Mouse (Mus musculus) testis, adult 2 months (tissue): ENCODE results near the gene Tlcd1.

ENCODE experiments used
- CTCF ChIP-seq: fragments of 200-500 bp; IDR thresholded peaks from 2 replicates; pipeline ENCODE4 v1.5.1; 2012; ENCODE audit warnings: low read depth, mild to moderate bottlenecking, inconsistent platforms, low read length, moderate library complexity; ENCODE audit not compliant: control insufficient read depth, insufficient read depth, insufficient replicate concordance
- POLR2A ChIP-seq: fragments of 200-500 bp; IDR thresholded peaks from 2 replicates; pipeline ENCODE4 v1.6.1; 2012; ENCODE audit warnings: low read depth, mild to moderate bottlenecking, inconsistent platforms, low read length, moderate library complexity; ENCODE audit not compliant: control insufficient read depth

DNA sequence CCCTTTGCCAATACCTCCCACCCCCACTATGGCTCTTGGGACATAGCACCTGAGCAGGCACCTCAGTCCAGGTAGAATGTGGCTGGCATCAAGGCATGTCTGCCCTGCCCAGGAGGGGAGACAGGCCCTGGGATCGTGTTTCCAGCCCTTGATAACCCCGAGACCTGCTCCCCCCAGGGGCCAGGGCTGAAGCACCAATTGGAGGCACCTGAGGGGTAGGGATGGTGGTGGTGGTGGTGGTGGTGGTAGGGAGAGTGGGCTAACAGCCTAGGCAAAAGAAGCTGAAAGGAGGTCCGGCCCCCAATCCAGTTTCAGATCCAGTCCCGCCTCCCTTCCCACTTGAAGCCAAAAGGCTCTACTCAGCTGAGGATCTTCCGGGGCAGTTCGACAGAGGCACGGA lies 17.0 kb upstream of the Tlcd1 start:
- TF ChIP-seq POLR2A (no peak), CTCF (no peak)
